Mouse (Mus musculus): Measurements from ENCODE around the gene Crim1. TPM values are rescaled to one million over a fixed set of nuclear protein-coding genes. Genes with fewer than 3 reads are reported as not detected.
"Not testable (repeated sequence)": the region's sequence is repeated elsewhere in the genome, so short reads cannot be mapped to it uniquely, and the experiment has no call there.

Crim1 gene
- polyA plus RNA-seq, 1 experiment from 2014 or later: 3.3 TPM

DNA sequence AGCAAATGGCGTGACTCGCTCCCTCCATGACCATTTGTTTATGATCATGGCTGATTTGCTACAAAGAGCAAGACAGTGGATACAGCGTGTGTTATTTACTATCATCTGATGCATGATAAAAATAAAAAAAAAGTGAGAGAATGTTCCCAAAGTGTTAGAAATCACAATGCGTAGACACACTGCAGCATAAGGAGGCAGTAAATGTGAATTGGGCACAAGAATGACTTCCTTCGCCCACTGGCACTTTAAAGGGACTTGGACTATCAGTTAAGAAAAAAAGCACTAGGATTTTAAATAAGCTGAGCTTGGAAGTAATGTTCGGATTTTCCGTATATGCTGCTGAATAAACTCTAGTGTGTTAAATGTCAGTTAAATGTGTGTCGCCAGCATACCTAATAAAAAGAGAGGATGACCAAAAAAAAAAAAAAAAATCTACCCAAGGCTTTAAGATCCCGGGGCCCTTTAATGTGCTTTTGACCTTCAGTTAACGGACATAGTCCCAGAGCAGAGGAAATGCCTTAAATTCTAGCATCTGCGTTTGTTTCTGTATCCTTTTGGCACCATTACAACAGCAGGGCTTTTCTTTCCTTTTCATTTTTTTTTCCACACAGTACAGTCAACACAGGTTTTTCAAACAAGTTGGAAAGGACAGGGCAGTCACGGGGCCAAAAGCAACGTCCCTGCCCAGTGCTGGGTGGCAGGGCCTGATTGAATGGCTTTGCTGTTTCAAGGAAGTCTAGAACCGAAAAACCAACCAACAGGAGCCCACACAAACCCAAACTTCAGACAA lies 50.3 kb downstream of the Crim1 start:
- Histone ChIP-seq H3K27ac (ENCODE audit: poor library complexity, severe bottlenecking) (peak overlapping the region; percentile 52), H3K27me3 (replicated peaks) (no peaks in the 10 kb centered on the region), H3K36me3 (no peaks in the 10 kb centered on the region), H3K4me3 (no peak overlapping the region), H3K9ac (no peak overlapping the region), H3K4me2 (no peak overlapping the region), H3K9me3 (replicated peaks) (no peaks in the 10 kb centered on the region), H3K4me1 (replicated peaks) (peaks cover 35% of the 10 kb centered on the region)
- 68% methylated on average over 14 of the region's 14 CpGs for WGBS
- ATAC-seq (ENCODE audit: insufficient number of reproducible peaks, low FRiP score): peak; percentile 66

DNA sequence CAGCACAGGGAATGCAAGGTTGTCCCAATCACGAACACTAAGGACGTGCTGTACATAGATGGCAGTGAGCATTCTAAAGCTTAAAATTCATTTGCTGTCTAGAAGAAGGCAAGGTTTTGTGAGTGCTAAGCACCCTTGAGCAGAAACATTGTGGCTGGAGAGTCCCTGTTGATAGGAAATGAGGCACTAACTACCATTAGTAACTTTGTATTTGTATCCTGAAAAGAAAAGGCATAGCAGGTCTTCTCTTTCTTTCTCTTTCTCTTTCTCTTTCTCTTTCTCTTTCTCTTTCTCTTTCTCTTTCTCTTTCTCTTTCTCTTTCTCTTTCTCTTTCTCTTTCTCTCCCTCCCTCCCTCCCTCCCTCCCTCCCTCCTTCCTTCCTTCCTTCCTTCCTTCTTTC lies 53.5 kb downstream of the Crim1 start:
- H3K36me3 ChIP-seq; H3K9me3 ChIP-seq (replicated peaks); H3K27me3 ChIP-seq (replicated peaks); H3K4me3 ChIP-seq; ATAC-seq (ENCODE audit: insufficient number of reproducible peaks, low FRiP score); H3K27ac ChIP-seq (ENCODE audit: poor library complexity, severe bottlenecking); H3K4me2 ChIP-seq; H3K9ac ChIP-seq: not testable (repeated sequence)
- 86% methylated on average over 2 of the region's 2 CpGs for WGBS
- peaks cover 14% of the 10 kb centered on the region for H3K4me1 ChIP-seq (replicated peaks)

DNA sequence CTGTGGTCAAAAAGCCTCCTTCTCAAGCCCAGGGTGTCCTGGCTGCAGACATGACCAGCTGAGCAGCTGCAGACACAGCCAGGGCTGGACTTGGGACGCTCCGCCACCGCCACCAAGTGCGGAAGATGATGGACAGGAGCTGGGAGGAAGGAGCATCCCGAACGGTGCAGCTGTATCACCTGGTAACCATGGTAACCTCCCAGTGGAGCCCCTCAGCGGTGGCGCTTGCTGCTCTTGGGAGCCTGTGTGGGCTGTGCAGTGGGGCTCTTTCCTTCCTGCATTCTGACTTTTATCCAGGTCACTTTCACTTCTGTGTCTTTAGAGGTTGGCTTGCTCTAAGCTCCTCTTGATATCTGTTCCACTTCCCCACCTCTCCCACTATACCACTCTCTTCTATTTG lies 54.2 kb downstream of the Crim1 start:
- H3K9me3 ChIP-seq (replicated peaks): no peaks in the 10 kb centered on the region
- 70% methylated on average over 8 of the region's 8 CpGs for WGBS
- ATAC-seq (ENCODE audit: insufficient number of reproducible peaks, low FRiP score): no peak

DNA sequence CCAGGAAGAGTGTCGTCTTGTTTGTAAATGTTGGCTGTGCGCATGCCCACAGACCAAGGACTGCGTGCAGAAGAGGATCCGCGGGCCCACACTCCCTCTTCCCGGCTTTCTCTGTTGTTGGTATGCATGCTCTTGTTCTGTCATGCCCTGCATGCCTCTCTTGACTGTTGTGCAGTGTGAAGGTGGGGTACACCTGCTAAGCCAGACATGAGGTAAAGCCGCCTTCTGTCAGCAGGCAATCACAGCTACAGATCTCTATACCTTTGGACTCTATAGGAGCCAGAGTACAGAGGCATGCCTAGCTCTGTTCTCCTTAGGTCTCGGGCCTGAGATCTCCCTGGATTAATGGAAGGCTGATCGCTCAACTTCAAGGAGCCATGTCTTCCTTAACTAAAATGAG lies 55.7 kb downstream of the Crim1 start:
- ATAC-seq (ENCODE audit: insufficient number of reproducible peaks, low FRiP score): no peak
- no peaks in the 10 kb centered on the region for H3K9me3 ChIP-seq (replicated peaks)
- H3K9ac ChIP-seq: no peak overlapping the region
- H3K36me3 ChIP-seq: no peaks in the 10 kb centered on the region
- H3K27me3 ChIP-seq (replicated peaks): no peaks in the 10 kb centered on the region
- peaks cover 4% of the 10 kb centered on the region for H3K4me1 ChIP-seq (replicated peaks)
- WGBS: 93% methylated on average over 9 of the region's 9 CpGs
- no peak overlapping the region for H3K4me2 ChIP-seq
- no peak overlapping the region for H3K27ac ChIP-seq (ENCODE audit: poor library complexity, severe bottlenecking)
- no peak overlapping the region for H3K4me3 ChIP-seq

More for the DNA sequence above, 54.2 kb downstream of the Crim1 start:
- Histone ChIP-seq H3K27me3 (replicated peaks) (no peaks in the 10 kb centered on the region), H3K4me1 (replicated peaks) (peaks cover 7% of the 10 kb centered on the region), H3K36me3 (no peaks in the 10 kb centered on the region), H3K27ac (ENCODE audit: poor library complexity, severe bottlenecking) (no peak overlapping the region), H3K9ac (no peak overlapping the region), H3K4me2 (no peak overlapping the region), H3K4me3 (no peak overlapping the region)

DNA sequence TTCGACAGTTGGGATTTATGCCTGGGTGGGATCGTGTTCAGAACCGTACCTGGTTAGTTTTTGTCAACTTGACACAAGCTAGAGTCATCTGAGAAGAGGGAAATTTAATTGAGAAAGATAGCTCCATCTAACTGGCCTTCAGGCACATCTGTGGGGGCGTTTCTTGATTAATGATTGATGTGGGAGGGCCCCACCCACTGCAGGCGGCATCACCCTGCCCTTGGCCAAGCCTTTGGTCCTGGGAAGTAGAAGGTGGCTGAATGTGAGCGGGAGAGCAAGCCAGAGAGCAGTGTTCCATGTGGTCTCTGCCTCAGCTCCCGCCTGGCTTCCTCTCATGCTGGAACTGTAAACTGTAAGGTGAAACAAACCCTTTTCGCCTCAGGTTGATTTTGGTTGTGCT lies 56.5 kb downstream of the Crim1 start:
- no peak overlapping the region for H3K27ac ChIP-seq (ENCODE audit: poor library complexity, severe bottlenecking)
- H3K4me2 ChIP-seq: no peak overlapping the region
- WGBS: 79% methylated on average over 8 of the region's 8 CpGs
- ATAC-seq (ENCODE audit: insufficient number of reproducible peaks, low FRiP score): no peak
- no peaks in the 10 kb centered on the region for H3K27me3 ChIP-seq (replicated peaks)
- H3K4me1 ChIP-seq (replicated peaks): peaks cover 4% of the 10 kb centered on the region
- no peak overlapping the region for H3K9ac ChIP-seq
- no peak overlapping the region for H3K4me3 ChIP-seq
- no peaks in the 10 kb centered on the region for H3K36me3 ChIP-seq
- H3K9me3 ChIP-seq (replicated peaks): no peaks in the 10 kb centered on the region

DNA sequence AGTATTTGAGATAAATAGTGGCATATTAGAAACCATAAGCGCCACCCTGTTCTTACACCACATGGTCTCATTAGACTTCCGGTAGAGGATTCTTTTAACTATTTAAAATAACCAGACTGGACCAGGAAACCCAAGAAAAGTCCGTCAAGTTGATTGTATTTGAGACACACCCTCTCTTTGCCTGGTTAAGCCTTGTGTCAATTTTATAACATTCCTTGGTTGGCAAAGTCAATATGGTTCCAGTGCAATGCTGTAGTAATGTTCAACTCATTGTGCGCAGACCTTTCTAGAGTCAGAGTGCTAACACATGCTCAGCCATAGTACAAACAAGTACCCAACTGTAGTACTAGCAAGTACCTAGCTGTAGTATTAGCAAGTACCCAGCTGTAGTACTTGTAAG lies 61.6 kb downstream of the Crim1 start:
- WGBS: 93% methylated on average over 4 of the region's 4 CpGs
- no peak overlapping the region for H3K4me2 ChIP-seq
- no peaks in the 10 kb centered on the region for H3K36me3 ChIP-seq
- H3K27me3 ChIP-seq (replicated peaks): no peaks in the 10 kb centered on the region
- no peak overlapping the region for H3K9ac ChIP-seq
- no peaks in the 10 kb centered on the region for H3K9me3 ChIP-seq (replicated peaks)
- peaks cover 6% of the 10 kb centered on the region for H3K4me1 ChIP-seq (replicated peaks)
- ATAC-seq (ENCODE audit: insufficient number of reproducible peaks, low FRiP score): no peak
- H3K27ac ChIP-seq (ENCODE audit: poor library complexity, severe bottlenecking): no peak overlapping the region
- H3K4me3 ChIP-seq: no peak overlapping the region

DNA sequence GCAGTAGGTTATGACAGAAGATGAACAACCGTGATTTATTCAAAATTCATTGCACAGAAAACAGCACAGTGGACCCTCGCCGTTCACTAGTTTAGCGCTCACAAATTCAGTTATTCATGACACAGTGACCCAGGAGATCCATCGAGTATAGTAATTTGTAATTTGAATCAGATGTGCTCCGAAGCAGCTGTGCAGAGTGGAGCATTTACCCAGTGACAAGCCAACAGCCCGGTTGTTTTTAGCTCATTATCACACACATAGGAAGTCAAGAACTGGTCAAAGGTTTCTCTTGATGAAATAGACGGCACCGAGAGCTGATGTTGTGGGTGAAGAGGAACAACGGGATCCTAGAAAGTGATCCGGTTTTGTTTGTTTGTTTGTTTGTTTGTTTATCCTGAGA lies 64.1 kb downstream of the Crim1 start:
- Histone ChIP-seq H3K36me3 (no peaks in the 10 kb centered on the region), H3K4me1 (replicated peaks) (peaks cover 16% of the 10 kb centered on the region), H3K4me2 (no peak overlapping the region), H3K27ac (ENCODE audit: poor library complexity, severe bottlenecking) (no peak overlapping the region), H3K9ac (no peak overlapping the region), H3K4me3 (no peak overlapping the region), H3K27me3 (replicated peaks) (no peaks in the 10 kb centered on the region), H3K9me3 (replicated peaks) (no peaks in the 10 kb centered on the region)
- no peak for ATAC-seq (ENCODE audit: insufficient number of reproducible peaks, low FRiP score)
- 63% methylated on average over 11 of the region's 11 CpGs for WGBS

DNA sequence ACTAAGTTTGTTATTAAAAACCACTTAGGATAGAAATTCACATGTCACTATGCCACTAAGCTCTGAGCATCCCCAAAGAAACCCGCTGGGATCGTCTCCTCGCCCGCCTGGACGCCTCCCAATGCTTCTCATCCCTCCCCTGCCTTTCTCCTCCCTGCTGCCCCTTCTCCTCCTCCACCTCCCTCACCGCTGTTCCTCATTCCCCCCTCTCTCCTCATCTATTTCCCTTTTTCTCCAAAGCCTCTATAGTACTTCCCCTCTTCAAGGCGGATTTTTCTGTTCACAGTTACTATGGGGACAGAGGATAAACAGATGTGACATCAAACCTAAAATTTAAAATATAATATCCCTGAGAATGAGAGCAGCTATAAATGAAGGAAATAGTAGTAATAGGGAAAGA lies 65.1 kb downstream of the Crim1 start:
- Histone ChIP-seq H3K27ac (ENCODE audit: poor library complexity, severe bottlenecking) (no peak overlapping the region), H3K36me3 (no peaks in the 10 kb centered on the region), H3K4me2 (no peak overlapping the region), H3K9ac (no peak overlapping the region), H3K9me3 (replicated peaks) (no peaks in the 10 kb centered on the region), H3K27me3 (replicated peaks) (no peaks in the 10 kb centered on the region), H3K4me1 (replicated peaks) (peaks cover 16% of the 10 kb centered on the region), H3K4me3 (no peak overlapping the region)
- no peak for ATAC-seq (ENCODE audit: insufficient number of reproducible peaks, low FRiP score)
- 92% methylated on average over 7 of the region's 7 CpGs for WGBS

DNA sequence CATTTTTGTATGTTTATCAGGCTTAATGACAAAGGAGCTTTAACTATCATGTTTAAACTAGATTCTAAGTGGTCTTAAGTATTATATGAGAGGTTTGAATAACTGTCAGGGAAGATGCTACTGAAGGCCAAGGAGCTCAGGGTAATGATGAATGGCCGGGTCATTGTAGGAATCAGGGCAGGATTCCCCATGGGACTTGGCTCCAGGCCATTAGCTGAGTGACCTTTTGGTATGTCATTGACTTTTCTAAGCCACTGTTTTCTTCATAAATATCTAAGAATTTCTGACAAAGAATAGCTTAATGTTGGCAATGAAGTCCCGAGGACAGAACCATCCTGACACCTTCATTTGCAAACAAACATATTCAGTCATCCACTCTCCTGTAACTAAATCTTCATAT lies 66.2 kb downstream of the Crim1 start:
- no peaks in the 10 kb centered on the region for H3K27me3 ChIP-seq (replicated peaks)

DNA sequence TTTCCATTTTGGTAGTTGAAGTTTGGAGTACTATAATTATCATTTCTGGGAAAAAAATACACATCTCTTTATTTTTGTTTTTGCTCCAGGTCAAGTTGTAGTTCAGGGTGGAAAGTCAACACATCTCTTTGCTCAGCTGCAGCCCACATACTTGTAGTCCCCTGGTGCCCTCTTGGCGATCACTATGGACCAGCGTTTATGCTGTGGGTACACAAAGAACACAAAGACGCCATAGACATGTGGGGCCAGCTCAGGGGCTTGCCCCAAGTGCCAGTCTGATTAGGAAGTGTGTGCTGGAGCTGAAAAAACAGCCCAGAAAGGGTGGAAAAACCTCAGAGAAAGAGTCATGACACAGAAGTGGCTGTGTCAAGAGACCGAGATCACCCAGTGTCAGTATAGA lies 68.5 kb downstream of the Crim1 start:
- Histone ChIP-seq H3K4me2 (no peak overlapping the region), H3K9me3 (replicated peaks) (no peaks in the 10 kb centered on the region), H3K27me3 (replicated peaks) (no peaks in the 10 kb centered on the region), H3K27ac (ENCODE audit: poor library complexity, severe bottlenecking) (no peak overlapping the region), H3K36me3 (no peaks in the 10 kb centered on the region), H3K4me3 (no peak overlapping the region), H3K9ac (no peak overlapping the region), H3K4me1 (replicated peaks) (peaks cover 23% of the 10 kb centered on the region)
- 75% methylated on average over 4 of the region's 4 CpGs for WGBS
- ATAC-seq (ENCODE audit: insufficient number of reproducible peaks, low FRiP score): no peak; the same call in 1 of the 2 replicates

More for the DNA sequence above, 66.2 kb downstream of the Crim1 start:
- Histone ChIP-seq H3K4me3 (no peak overlapping the region), H3K27ac (ENCODE audit: poor library complexity, severe bottlenecking) (no peak overlapping the region), H3K4me2 (no peak overlapping the region), H3K9ac (no peak overlapping the region), H3K9me3 (replicated peaks) (no peaks in the 10 kb centered on the region), H3K36me3 (no peaks in the 10 kb centered on the region), H3K4me1 (replicated peaks) (peaks cover 16% of the 10 kb centered on the region)
- ATAC-seq (ENCODE audit: insufficient number of reproducible peaks, low FRiP score): no peak
- 85% methylated on average over 2 of the region's 2 CpGs for WGBS

DNA sequence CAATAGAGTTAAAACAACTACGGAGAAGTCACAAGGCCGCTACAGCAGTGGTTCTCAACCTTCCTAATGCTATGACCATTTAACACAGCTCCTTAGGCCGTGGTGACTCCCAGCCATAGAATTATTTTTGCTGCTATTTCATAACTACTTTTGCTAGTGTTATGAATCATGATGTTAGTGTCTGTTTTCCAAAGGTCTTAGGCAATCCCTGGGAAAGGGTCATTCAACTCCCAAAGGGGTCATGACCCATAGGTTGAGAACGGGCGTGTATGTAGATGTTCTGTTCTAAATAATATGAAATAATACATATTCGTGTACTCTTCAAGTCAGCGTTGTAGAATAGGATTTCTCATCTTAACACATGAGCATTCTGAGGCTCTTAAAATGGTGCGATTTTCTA lies 69.3 kb downstream of the Crim1 start:
- no peaks in the 10 kb centered on the region for H3K27me3 ChIP-seq (replicated peaks)
- H3K9me3 ChIP-seq (replicated peaks): no peaks in the 10 kb centered on the region
- no peak overlapping the region for H3K27ac ChIP-seq (ENCODE audit: poor library complexity, severe bottlenecking)
- H3K4me3 ChIP-seq: no peak overlapping the region
- ATAC-seq (ENCODE audit: insufficient number of reproducible peaks, low FRiP score): no peak
- peaks cover 24% of the 10 kb centered on the region for H3K4me1 ChIP-seq (replicated peaks)
- WGBS: 92% methylated on average over 8 of the region's 8 CpGs
- no peak overlapping the region for H3K4me2 ChIP-seq
- H3K9ac ChIP-seq: no peak overlapping the region
- H3K36me3 ChIP-seq: no peaks in the 10 kb centered on the region

DNA sequence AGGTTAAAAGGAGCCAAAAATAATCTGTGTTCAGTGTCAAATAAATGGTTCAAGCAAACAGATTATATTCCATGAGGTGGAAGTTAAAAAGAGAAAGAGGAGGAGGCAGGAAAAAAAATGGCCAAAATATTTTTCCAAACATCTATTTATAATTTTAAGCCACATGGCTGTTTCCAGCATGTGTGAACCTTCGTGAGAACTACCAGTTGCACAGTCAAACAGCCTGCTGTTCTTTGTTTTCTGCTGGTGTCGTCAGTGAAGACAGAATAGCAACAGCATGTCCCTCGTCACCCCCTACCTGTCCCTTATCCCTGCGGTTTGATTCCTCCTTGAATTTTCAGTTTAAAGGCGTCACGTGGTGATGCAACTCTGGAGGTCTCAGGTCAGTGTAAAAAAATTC lies 70.0 kb downstream of the Crim1 start:
- Histone ChIP-seq H3K27ac (ENCODE audit: poor library complexity, severe bottlenecking) (no peak overlapping the region), H3K4me3 (no peak overlapping the region), H3K4me1 (replicated peaks) (peaks cover 22% of the 10 kb centered on the region), H3K4me2 (no peak overlapping the region), H3K36me3 (no peaks in the 10 kb centered on the region), H3K9ac (no peak overlapping the region), H3K9me3 (replicated peaks) (no peaks in the 10 kb centered on the region), H3K27me3 (replicated peaks) (no peaks in the 10 kb centered on the region)
- ATAC-seq (ENCODE audit: insufficient number of reproducible peaks, low FRiP score): no peak
- WGBS: 62% methylated on average over 6 of the region's 6 CpGs

Measured in heart, embryonic 12.5 days (tissue).